Mouse (Mus musculus) hindbrain, embryonic 13.5 days (tissue): ENCODE measurements around the gene Ccdc115. TPM values are rescaled to one million over a fixed set of nuclear protein-coding genes. Genes with fewer than 3 reads are reported as not detected.

Experiments
- ATAC-seq: fragments of 200-750 bp; cut with Nextera tagmentation; 2 replicates; pipeline ENCODE4 v1.8.0; 2017; ENCODE audit warnings: moderate TSS enrichment; ENCODE audit not compliant: low FRiP score
- H3K27ac ChIP-seq: fragments of 300-500 bp; sonication (generic); 2 replicates; pipeline ENCODE4 v1.5.1; 2015; ENCODE audit warnings: inconsistent platforms, mild to moderate bottlenecking, moderate library complexity
- H3K27me3 ChIP-seq: fragments of 300-500 bp; sonication (generic); 2 replicates; pipeline ENCODE4 v1.6.1; 2015; ENCODE audit warnings: mild to moderate bottlenecking, inconsistent platforms
- H3K36me3 ChIP-seq: fragments of 300-500 bp; sonication (generic); 2 replicates; pipeline ENCODE4 v1.6.1; 2015; ENCODE audit warnings: mild to moderate bottlenecking, inconsistent platforms
- H3K4me1 ChIP-seq: fragments of 300-500 bp; sonication (generic); replicated peaks from 2 replicates; pipeline ENCODE4 v1.6.1; 2015; ENCODE audit warnings: inconsistent platforms
- H3K4me2 ChIP-seq: fragments of 300-500 bp; sonication (generic); 2 replicates; pipeline ENCODE4 v1.6.1; 2015; ENCODE audit warnings: inconsistent platforms, mild to moderate bottlenecking, moderate library complexity
- H3K4me3 ChIP-seq: fragments of 300-500 bp; sonication (generic); 2 replicates; pipeline ENCODE4 v1.5.1; 2015; ENCODE audit warnings: mild to moderate bottlenecking, inconsistent platforms
- H3K9ac ChIP-seq: fragments of 300-500 bp; sonication (generic); 2 replicates; pipeline ENCODE4 v1.6.1; 2015; ENCODE audit warnings: mild to moderate bottlenecking, inconsistent platforms
- H3K9me3 ChIP-seq: fragments of 300-500 bp; sonication (generic); 2 replicates; pipeline ENCODE4 v1.6.1; 2016; ENCODE audit warnings: inconsistent platforms
- WGBS: fragments of 180-500 bp; shearing (Covaris S2); methylation state at CpG from one replicate; pipeline ENCODE4 v1.1.7; 2015; 5-methylcytosine and 5-hydroxymethylcytosine counted together
- polyA plus RNA-seq: library from polyadenylated mRNA; unstranded; fragments of >200 nt; fragmentation: Nextera tagmentation; extraction: Ambion mirVana; gene quantifications from 2 replicates; pipeline ENCODE4 v1.2.1, GENCODE M21; 2015

The Ccdc115 gene
- polyA plus RNA-seq, 1 experiment from 2014 or later: 68.9 TPM

DNA sequence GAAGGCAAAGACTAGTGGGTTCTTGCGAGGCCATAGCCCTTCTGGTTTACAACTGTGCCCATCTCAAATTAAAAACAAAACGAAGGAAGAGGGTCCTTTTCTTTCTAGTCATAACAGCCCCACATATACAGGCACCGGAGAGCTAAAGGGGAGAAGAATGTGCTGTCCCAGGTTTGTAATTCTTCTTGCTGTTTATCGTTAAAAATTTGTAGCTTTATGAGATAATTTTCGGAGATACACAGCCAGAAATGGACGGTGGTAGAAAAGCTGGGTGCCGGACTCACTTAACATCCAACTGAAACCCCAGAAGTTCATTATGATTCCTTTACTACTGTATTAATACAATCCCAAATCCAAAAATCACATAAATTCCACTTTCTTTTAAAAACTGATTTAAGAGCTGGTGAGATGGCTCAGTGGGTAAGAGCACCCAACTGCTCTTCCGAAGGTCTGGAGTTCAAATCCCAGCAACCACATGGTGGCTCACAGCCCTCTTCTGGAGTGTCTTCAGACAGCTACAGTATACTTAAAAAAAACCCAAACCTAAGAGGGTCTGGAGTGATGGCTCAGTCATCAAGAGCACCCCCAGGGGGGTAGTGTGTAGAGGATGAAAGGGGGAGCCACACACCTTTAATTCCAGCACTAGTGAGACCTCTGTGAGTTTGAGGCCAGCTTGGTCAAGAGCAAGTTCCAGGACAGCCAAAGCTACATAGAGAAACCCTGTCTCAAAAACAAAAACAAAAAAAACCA, 3.9 kb downstream of the Ccdc115 start:
- WGBS: 36% methylated on average over 8 of the region's 8 CpGs
- H3K36me3 ChIP-seq: peaks cover 15% of the 10 kb centered on the region
- peaks cover 33% of the 10 kb centered on the region for H3K4me1 ChIP-seq
- peak overlapping the region; percentile 93 for H3K27ac ChIP-seq
- ATAC-seq: no peak
- H3K4me3 ChIP-seq: peak overlapping the region; percentile 63
- peaks cover 13% of the 10 kb centered on the region for H3K9me3 ChIP-seq
- H3K4me2 ChIP-seq: peak overlapping the region; percentile 67
- H3K9ac ChIP-seq: peak overlapping the region; percentile 78
- H3K27me3 ChIP-seq: no peaks in the 10 kb centered on the region

DNA sequence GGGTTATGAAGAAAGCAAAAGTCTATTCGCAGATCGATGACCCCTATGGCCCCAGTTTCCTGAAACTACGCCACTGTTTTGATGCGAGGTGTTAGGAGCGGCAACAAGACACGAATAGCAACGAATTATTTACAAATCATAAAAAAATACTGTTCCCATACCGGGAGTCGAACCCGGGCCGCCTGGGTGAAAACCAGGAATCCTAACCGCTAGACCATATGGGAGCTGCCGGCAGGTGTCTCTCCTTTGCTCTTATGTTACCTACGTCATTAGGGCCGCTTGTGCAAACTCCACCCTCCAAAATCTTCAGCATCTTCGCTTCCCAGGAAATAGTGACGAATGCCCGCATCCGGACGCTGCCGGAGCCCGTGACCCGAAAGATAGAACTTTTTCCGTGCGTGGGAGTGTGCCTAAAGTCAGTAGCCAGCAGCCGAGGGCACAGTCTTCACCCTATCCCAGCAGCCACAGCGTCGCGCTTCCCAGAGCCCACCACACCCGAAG, 4.8 kb downstream of the Ccdc115 start:
- Histone ChIP-seq H3K4me1 (peaks cover 29% of the 10 kb centered on the region), H3K27me3 (no peaks in the 10 kb centered on the region), H3K36me3 (peaks cover 24% of the 10 kb centered on the region), H3K4me2 (peak overlapping the region; percentile 67), H3K4me3 (peak overlapping the region; percentile 63), H3K9ac (peak overlapping the region; percentile 78), H3K27ac (peak overlapping the region; percentile 93), H3K9me3 (peaks cover 21% of the 10 kb centered on the region)
- ATAC-seq: peak; percentile 11; the same call in 1 of the 2 replicates
- under 1% methylated on average over 30 of the region's 30 CpGs for WGBS

DNA sequence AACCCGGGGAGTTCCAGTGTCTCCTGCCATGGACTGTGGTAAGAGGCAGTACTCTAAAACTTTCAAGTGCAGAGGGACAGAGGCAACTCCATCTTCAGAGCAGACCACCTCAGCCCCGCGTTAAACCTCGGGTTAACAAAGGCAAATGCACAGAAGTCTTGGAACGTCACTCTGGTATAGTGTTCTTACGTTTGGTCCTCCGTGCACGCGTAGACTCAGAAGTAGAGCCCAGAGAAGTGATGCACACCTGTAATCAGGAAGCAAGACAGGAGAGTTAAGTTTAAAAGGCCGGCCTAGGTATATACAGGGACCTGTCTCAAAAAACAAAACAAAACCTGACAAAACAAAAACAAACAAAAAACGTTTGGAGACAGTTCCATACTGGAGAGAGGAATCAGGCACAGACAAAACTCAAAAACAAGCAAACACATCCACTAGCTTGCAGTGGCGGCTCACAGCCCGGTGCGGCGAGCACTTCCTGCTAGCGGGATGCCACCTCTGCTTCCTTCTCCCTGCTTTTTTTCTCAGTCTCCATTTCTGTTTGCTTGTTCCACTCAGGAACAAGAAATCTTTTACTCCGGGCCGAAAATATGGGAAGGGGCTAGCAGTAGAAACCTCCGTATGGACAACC, 5.5 kb downstream of the Ccdc115 start:
- Histone ChIP-seq H3K27me3 (no peaks in the 10 kb centered on the region), H3K9ac (peak overlapping the region; percentile 78), H3K4me3 (peak overlapping the region; percentile 63), H3K4me1 (peaks cover 29% of the 10 kb centered on the region), H3K9me3 (peaks cover 25% of the 10 kb centered on the region), H3K4me2 (peak overlapping the region; percentile 67), H3K27ac (peak overlapping the region; percentile 75), H3K36me3 (peaks cover 26% of the 10 kb centered on the region)
- no peak for ATAC-seq
- WGBS: 6% methylated on average over 19 of the region's 19 CpGs

DNA sequence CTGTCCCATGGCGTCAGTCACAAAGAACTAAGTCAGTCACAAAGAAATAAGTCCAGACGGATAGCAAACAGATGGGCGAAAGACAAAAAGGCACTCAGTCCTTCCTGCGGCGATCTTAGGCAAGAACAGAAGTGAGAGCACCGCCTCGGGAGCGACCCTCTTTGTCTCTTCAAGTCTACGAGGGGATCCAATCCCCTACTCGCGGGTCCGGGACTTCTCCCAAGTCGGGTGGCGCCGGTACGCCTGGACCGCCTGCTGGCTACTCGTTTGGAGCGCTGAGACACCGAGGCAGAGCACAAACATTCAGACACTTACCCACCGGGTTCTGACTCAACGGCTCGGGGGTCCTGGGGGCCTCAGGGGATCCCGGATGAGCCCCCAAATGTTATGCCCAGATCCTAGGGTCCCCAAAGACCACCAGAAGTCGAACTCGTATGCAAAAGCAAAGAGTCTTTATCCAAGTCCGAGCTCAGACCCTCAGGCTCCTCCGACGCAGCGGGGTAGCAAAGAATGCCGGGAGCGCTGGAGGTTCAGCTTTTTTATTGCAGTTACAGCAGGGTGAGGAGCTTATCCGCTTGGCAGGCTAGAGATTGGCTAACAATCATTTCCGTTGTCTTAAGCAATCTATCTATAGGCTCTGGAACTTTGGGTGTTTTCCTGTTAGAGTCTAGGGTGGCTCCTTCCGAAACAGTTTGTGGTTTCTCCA, 6.5 kb downstream of the Ccdc115 start:
- Histone ChIP-seq H3K9ac (peak overlapping the region; percentile 75), H3K9me3 (peaks cover 25% of the 10 kb centered on the region), H3K4me1 (peaks cover 22% of the 10 kb centered on the region), H3K4me3 (peak overlapping the region; percentile 52), H3K27ac (peak overlapping the region; percentile 81), H3K4me2 (peak overlapping the region; percentile 67), H3K27me3 (no peaks in the 10 kb centered on the region), H3K36me3 (peaks cover 27% of the 10 kb centered on the region)
- WGBS: 4% methylated on average over 35 of the region's 35 CpGs
- peak; percentile 26; the same call in 1 of the 2 replicates for ATAC-seq

DNA sequence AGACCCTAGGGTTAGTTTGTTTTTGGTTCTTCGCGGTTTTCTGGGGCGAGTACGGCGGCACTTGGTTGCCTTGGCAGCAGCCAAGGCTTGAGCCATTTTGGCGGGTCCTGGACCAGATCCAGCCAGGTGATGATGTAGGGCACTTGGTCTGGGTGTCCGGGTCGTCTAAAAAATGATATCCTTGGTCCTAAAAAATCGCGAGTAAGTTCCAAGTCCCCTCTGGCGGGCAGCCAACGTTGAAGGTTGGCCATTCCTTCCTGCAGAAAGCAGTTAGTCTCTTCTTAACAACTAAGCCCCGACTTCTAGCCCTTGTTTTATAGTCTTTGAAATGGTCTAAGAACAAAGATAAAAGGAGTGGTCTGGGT, 7.1 kb downstream of the Ccdc115 start:
- Histone ChIP-seq H3K27me3 (no peaks in the 10 kb centered on the region), H3K9ac (peak overlapping the region; percentile 75), H3K4me1 (peaks cover 22% of the 10 kb centered on the region), H3K4me2 (peak overlapping the region; percentile 67), H3K27ac (peak overlapping the region; percentile 81; the same call in 1 of the 2 replicates), H3K9me3 (peaks cover 27% of the 10 kb centered on the region), H3K4me3 (peak overlapping the region; percentile 52), H3K36me3 (peaks cover 27% of the 10 kb centered on the region)
- ATAC-seq: no peak
- WGBS: 25% methylated on average over 13 of the region's 13 CpGs

DNA sequence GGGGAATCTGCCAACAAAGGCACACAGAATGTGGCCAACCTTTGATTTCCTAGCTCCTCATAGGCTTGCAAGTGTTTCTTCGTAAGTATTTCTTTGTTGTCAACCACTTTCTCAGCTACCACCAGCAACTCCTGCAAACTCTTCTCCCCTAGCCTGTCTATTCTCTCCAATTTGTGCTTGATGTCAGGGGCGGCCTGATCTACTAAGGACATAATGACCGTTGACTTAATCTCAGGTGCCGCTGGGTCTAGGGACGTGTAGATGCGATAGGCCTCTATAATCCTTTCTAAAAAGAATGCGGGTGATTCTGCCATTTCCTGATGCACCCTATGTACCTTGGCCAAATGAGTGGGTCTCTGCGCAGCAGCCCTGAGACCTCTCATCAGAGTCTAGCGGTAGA, 8.0 kb downstream of the Ccdc115 start:
- Histone ChIP-seq H3K27me3 (no peaks in the 10 kb centered on the region), H3K4me3 (no peak overlapping the region), H3K4me2 (no peak overlapping the region), H3K36me3 (peaks cover 22% of the 10 kb centered on the region), H3K4me1 (peaks cover 22% of the 10 kb centered on the region), H3K9ac (no peak overlapping the region), H3K27ac (no peak overlapping the region), H3K9me3 (peaks cover 29% of the 10 kb centered on the region)
- WGBS: 97% methylated on average over 9 of the region's 9 CpGs
- ATAC-seq: no peak

DNA sequence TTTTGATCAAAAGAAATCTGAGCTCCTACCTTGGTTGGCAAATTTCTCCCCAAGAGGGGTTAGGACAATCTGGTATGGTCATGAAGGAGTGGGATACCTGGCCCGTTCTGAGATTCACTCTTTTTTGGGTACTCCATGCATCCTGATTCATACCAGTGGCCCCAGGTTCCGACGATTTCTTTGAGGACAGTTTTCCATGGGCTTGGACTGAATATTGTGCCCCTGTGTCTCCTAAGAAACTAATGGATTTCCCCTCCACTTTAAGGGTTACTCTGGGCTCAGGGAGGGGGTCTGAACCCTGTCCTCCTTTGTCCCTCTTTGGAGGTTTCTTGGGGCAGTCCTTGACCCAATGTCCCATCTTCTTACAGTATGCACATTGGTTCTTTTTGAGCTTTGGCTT, 8.5 kb downstream of the Ccdc115 start:
- no peak overlapping the region for H3K4me3 ChIP-seq
- peaks cover 22% of the 10 kb centered on the region for H3K36me3 ChIP-seq
- no peak overlapping the region for H3K4me2 ChIP-seq
- no peaks in the 10 kb centered on the region for H3K27me3 ChIP-seq
- no peak overlapping the region for H3K9ac ChIP-seq
- WGBS: 96% methylated on average over 3 of the region's 3 CpGs
- no peak overlapping the region for H3K27ac ChIP-seq
- no peak for ATAC-seq
- peaks cover 22% of the 10 kb centered on the region for H3K4me1 ChIP-seq
- H3K9me3 ChIP-seq: peaks cover 29% of the 10 kb centered on the region

DNA sequence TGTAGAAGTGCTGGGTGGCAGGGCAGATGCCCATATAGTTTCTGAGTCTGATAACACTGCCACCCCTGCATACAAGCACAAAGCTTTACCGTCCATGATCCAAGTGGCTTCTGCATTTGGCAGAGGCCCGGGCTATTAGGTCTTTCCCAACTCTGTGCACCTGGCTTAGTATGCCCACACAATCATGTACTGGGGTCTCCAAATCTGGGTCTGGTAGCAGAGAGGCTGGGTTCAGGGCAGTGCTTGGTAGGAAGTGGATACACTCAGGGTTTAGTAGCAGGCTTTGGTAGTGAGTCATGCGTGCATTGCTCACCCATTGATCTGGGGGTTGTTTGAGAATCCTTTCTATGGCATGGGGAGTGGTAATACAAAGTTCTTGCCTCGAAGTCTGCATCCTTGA, 10.2 kb downstream of the Ccdc115 start:
- Histone ChIP-seq H3K4me2 (no peak overlapping the region), H3K36me3 (peaks cover 22% of the 10 kb centered on the region), H3K27ac (no peak overlapping the region), H3K4me3 (no peak overlapping the region), H3K4me1 (peaks cover 21% of the 10 kb centered on the region), H3K9ac (no peak overlapping the region), H3K9me3 (peaks cover 29% of the 10 kb centered on the region), H3K27me3 (no peaks in the 10 kb centered on the region)
- ATAC-seq: no peak
- WGBS: 94% methylated on average over 4 of the region's 4 CpGs

DNA sequence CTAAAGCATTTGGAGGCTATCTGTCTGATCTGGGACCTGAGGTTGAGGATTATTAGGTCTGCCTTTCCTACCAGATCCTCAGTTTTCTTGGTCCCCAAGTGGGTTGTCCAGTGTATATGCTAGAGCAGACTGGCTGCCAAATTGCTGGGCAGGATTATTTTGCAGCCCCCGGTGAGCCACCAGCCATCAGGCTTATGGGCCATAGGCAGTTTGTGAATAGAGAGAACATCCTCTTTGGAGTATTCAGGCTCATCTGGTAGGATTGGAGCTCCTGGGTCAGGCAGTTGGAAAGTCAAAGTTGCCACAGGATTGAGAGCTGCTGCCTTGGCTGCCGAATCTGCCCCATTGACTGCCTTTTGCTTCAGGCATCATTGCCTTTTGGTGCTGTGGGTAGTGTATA, 11.0 kb downstream of the Ccdc115 start:
- Histone ChIP-seq H3K9ac (no peak overlapping the region), H3K4me3 (no peak overlapping the region), H3K4me1 (peaks cover 13% of the 10 kb centered on the region), H3K27me3 (no peaks in the 10 kb centered on the region), H3K9me3 (peaks cover 29% of the 10 kb centered on the region), H3K36me3 (peaks cover 22% of the 10 kb centered on the region), H3K27ac (no peak overlapping the region), H3K4me2 (no peak overlapping the region)
- 94% methylated on average over 2 of the region's 2 CpGs for WGBS
- no peak for ATAC-seq

DNA sequence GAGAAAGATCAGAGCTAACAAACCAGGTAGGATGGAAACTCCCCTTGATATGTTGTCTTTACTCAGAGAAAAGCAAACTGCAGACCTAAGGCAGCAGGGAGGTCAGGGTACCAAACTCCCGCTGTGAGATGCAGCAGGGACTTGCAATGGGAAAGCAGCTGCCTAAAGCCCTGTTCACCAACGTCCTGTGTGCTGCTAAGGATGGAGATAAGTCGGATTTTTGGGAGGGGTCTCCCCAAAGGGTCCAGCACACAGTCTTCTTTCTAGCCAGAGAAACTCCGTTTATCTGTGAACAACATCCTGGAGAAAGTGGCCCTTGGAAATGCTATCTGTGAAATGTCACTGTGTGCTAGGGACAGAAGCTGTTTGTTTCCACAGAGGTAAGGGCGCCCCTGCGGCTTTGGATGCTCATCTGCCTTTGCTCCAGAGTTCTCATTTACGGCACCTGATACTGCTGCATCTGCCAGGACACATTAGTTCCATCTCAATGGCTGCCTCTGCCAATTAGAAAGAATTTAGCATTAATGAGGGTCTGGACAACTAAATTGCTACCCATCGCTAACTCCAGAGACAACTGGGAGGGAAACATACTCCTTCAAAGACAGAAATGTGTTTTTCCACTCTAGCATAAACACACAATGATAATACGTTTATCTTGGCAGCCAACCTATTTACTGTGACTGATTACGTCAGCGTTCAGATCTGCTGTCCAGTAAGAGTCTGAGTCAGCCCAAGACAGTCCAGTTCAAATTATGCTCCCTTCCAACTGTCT, 40.1 kb downstream of the Ccdc115 start:
- no peak overlapping the region for H3K4me3 ChIP-seq
- H3K9me3 ChIP-seq: no peaks in the 10 kb centered on the region
- peak overlapping the region; percentile 48; the same call in 1 of the 2 replicates for H3K27ac ChIP-seq
- no peaks in the 10 kb centered on the region for H3K36me3 ChIP-seq
- H3K4me1 ChIP-seq: peaks cover 13% of the 10 kb centered on the region
- WGBS: 36% methylated on average over 11 of the region's 11 CpGs
- H3K9ac ChIP-seq: no peak overlapping the region
- H3K27me3 ChIP-seq: no peaks in the 10 kb centered on the region
- peak; percentile 59 for ATAC-seq
- H3K4me2 ChIP-seq: peak overlapping the region; percentile 10; the same call in 1 of the 2 replicates

DNA sequence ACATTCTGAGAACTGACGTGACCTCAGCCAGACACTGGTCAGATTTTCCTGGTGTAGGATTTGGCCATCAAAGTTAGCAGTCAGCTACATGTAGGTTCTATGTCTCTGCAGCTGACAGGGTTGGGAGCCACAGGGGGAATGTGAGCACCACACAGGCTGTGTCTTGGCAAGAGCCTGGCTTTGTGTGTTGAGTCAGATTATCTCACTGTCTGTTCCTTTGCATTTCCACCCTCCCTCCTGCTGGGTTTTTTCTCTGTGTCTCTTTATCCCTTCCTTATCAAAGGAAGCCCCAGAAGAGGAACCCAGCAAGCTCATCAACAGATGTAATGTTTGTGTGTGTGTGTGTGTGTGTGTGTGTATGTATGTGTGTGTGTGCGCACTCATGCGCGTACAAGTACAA, 43.2 kb downstream of the Ccdc115 start:
- WGBS: 92% methylated on average over 4 of the region's 4 CpGs
- ATAC-seq: no peak

More for the DNA sequence above, 43.2 kb downstream of the Ccdc115 start:
- H3K9ac ChIP-seq: no peak overlapping the region
- H3K27me3 ChIP-seq: no peaks in the 10 kb centered on the region
- H3K27ac ChIP-seq: no peak overlapping the region
- no peaks in the 10 kb centered on the region for H3K9me3 ChIP-seq
- no peak overlapping the region for H3K4me2 ChIP-seq
- no peak overlapping the region for H3K4me3 ChIP-seq
- no peaks in the 10 kb centered on the region for H3K36me3 ChIP-seq
- peaks cover 13% of the 10 kb centered on the region for H3K4me1 ChIP-seq
